Mouse (Mus musculus) lung, adult 2 months (tissue): ENCODE measurements at regions not wholly inside any gene's neighbourhood (a gene's known extent, or its start where the extent isn't known, plus 50 kb on each side); places are given as distances from the start of the nearest gene placed in this dataset.

Source experiments
- DNase-seq: peaks from one replicate; pipeline ENCODE4 v3.0.0; 2022
- H3K4me1 ChIP-seq: fragments of 200-500 bp; 2 replicates; pipeline ENCODE4 v1.6.1; 2011; ENCODE audit warnings: low read length; ENCODE audit not compliant: control insufficient read depth, insufficient read depth
- H3K4me3 ChIP-seq: fragments of 200-500 bp; replicated peaks from 2 replicates; pipeline ENCODE3; 2011; ENCODE audit warnings: low read depth, mild to moderate bottlenecking, control low read depth, low read length; ENCODE audit errors: extremely low read depth
- CTCF ChIP-seq: fragments of 200-500 bp; IDR thresholded peaks from 2 replicates; pipeline ENCODE4 v1.5.1; 2011; ENCODE audit warnings: mild to moderate bottlenecking, low read length, control low read depth; ENCODE audit not compliant: insufficient read depth
- POLR2A ChIP-seq: fragments of 200-500 bp; IDR thresholded peaks from 2 replicates; pipeline ENCODE4 v1.6.1; 2011; ENCODE audit warnings: low read depth, mild to moderate bottlenecking, control low read depth, low read length, borderline replicate concordance; ENCODE audit errors: extremely low read depth
- WGBS: fragments of 180-500 bp; shearing (Covaris S2); methylation state at CpG from one replicate; pipeline ENCODE4 v1.1.7; 2018; 5-methylcytosine and 5-hydroxymethylcytosine counted together

- H3K4me3 ChIP-seq, result no peak overlapping the region
- H3K4me1 ChIP-seq, result no peaks in the 10 kb centered on the region
- DNase-seq, result no peak
- TF ChIP-seq CTCF, result no peak
- no peak for TF ChIP-seq POLR2A
- WGBS, result 52% methylated on average over 4 of the region's 4 CpGs
Measured at GRCm38 (mm10) chr8:103470316-103470715, 631.1 kb upstream of the Cdh5 start.

GRCm38 (mm10) chr8:103475816-103476797, 625.3 kb upstream of the Cdh5 start:
- no peak overlapping the region for H3K4me3 ChIP-seq
- no peaks in the 10 kb centered on the region for H3K4me1 ChIP-seq
- TF ChIP-seq POLR2A (no peak), CTCF (no peak)
- DNase-seq, result no peak
- 80% methylated on average over 12 of the region's 12 CpGs for WGBS

- no peak for DNase-seq
- 51% methylated on average over 6 of the region's 6 CpGs for WGBS
- no peak overlapping the region for H3K4me3 ChIP-seq
- no peak for TF ChIP-seq CTCF
- H3K4me1 ChIP-seq, result no peaks in the 10 kb centered on the region
Measured at GRCm38 (mm10) chr8:103482033-103482720, 619.2 kb upstream of the Cdh5 start.

DNA sequence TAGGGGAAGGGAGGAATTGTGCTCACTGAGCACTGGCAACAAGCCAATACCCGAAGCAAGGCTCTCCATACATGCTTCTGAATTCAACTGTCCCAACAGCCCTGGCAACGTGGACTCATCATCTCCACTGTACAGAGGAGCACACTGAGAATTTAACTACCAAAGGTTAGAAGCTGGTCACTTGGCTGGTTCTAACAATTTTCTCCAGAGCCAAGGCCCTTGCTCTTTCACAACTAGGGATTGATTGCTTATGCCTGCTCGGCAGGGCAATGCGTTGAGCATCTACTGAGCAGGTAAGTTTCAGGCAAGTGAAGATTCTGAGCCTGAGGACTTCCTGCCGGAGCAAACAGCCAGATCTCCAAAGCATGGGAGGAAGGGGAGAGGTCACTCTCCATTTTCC, 616.0 kb upstream of the Cdh5 start:
- WGBS, result 71% methylated on average over 5 of the region's 5 CpGs
- no peaks in the 10 kb centered on the region for H3K4me1 ChIP-seq
- TF ChIP-seq POLR2A (no peak), CTCF (no peak)
- no peak overlapping the region for H3K4me3 ChIP-seq
- no peak for DNase-seq

GRCm38 (mm10) chr8:103489411-103489810, 612.0 kb upstream of the Cdh5 start:
- H3K4me1 ChIP-seq, result no peaks in the 10 kb centered on the region
- no peak for TF ChIP-seq CTCF
- H3K4me3 ChIP-seq, result no peak overlapping the region
- WGBS, result 63% methylated on average over 3 of the region's 3 CpGs
- no peak for DNase-seq

GRCm38 (mm10) chr8:103492914-103493517, 608.4 kb upstream of the Cdh5 start:
- WGBS, result 63% methylated on average over 7 of the region's 7 CpGs
- TF ChIP-seq CTCF, result no peak
- TF ChIP-seq POLR2A, result no peak
- Histone ChIP-seq H3K4me3 (no peak overlapping the region), H3K4me1 (no peaks in the 10 kb centered on the region)
- no peak for DNase-seq

DNA sequence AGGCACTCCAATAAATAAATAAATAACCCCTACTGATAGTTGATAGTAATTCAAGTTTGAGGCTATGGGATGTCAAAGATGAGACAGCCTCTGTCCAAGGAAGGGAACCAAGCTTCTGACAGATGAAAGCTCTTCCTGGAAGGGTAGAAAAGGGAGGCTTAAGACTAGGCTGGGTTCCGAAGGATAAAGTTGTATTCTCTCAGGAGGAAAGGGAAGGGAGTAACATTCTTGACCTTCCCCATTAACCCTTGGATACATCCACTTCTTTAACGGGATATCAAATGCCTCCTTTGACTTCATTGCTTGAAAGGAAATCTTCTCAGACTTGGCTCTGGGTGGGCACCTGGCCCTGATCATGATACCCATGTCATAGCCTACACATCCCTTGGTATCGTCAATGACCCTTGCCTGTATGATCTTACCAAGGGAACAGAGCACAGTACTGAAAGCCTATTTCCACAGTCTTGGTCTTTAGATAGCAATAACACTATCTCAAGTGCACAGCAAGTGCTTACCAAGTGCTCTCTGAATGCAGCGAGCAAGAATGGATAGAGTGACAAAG, 607.4 kb upstream of the Cdh5 start:
- WGBS, result 78% methylated on average over 4 of the region's 4 CpGs

DNA sequence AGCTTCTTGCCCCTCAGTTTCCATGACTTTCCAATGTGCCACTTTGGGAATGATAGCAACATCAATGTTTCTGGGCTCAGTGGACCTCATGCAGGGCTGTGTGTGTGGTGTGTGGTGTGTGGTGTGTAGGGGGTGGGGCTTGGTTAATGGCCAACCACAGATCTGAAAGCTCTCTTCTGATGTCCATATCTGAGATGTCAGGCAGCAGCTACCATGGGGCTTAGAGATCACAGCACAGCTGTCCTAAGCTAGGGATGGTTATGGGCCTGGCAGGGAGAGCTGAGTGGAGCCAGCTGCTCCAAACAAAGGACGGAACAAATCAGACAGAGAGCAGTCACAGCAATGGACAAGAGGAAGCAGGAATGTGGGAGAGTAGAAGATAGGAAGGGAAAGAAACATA, 606.8 kb upstream of the Cdh5 start:
- Histone ChIP-seq H3K4me3 (no peak overlapping the region), H3K4me1 (no peaks in the 10 kb centered on the region)
- DNase-seq, result no peak
- 36% methylated on average over 1 of the region's 1 CpGs for WGBS
- TF ChIP-seq CTCF (no peak), POLR2A (no peak)

More for the DNA sequence above, 607.4 kb upstream of the Cdh5 start:
- Histone ChIP-seq H3K4me1 (no peaks in the 10 kb centered on the region), H3K4me3 (no peak overlapping the region)
- TF ChIP-seq CTCF (no peak), POLR2A (no peak)
- no peak for DNase-seq

GRCm38 (mm10) chr8:103501328-103501727, 600.1 kb upstream of the Cdh5 start:
- H3K4me3 ChIP-seq, result no peak overlapping the region
- TF ChIP-seq POLR2A (no peak), CTCF (no peak)
- 51% methylated on average over 2 of the region's 2 CpGs for WGBS
- no peaks in the 10 kb centered on the region for H3K4me1 ChIP-seq
- no peak for DNase-seq
